In the genomic region with DNA sequence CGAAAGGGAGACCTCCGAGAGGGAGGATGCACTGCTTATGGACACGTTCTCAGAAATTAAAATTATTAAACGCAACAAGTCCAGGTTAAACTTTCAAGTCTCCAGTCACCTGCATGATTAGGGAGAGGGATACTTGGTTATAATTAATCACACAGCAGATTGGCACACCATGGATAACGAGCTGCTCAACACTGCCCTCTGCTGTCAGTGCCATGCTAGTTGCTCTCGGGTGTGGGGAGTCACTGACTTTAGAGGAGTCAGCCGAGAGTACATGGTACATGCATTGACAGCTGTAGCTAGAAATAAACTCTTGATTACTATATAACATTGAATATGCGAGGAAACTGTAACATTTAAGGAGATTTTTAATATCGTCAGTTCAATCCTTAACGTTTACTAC, we compare ENCODE assay signal across 7 mouse cellular contexts.
DNase-seq lines count a peak whose midpoint lies in the region; ATAC-seq and TF ChIP-seq lines count a peak whose summit lies in the region.

No protein-coding gene starts in this region.

- no peaks in the 10 kb centered on the region for H3K36me3 ChIP-seq in ES-E14 (ENCODE audit: control insufficient read depth, insufficient read depth, low read length, poor library complexity, severe bottlenecking)
- no peaks in the 10 kb centered on the region for H3K36me3 ChIP-seq in embryonic facial prominence, embryonic 11.5 days (replicated peaks; ENCODE audit: control insufficient read depth, insufficient read depth, low read depth, low read length)
- no peaks in the 10 kb centered on the region for H3K36me3 ChIP-seq in liver, embryonic 14.5 days (replicated peaks; ENCODE audit: control insufficient read depth, insufficient read depth, low read depth)

- intact Hi-C loops in left cerebral cortex, postnatal 25 days (cut with DNase I), result no loop called here

- H3K4me2 ChIP-seq in embryonic facial prominence, embryonic 11.5 days (ENCODE audit: low read depth, low read length), result no peak overlapping the region
- H3K4me2 ChIP-seq in liver, embryonic 14.5 days (ENCODE audit: low read depth), result no peak overlapping the region

- no peaks in the 10 kb centered on the region for H3K9me3 ChIP-seq in ES-E14 (ENCODE audit: control insufficient read depth, insufficient read depth, low read depth, low read length)
- H3K9me3 ChIP-seq in embryonic facial prominence, embryonic 11.5 days (replicated peaks; ENCODE audit: control insufficient read depth, low read length), result no peaks in the 10 kb centered on the region
- H3K9me3 ChIP-seq in liver, embryonic 14.5 days (ENCODE audit: control insufficient read depth, low read length), result no peaks in the 10 kb centered on the region

- no peaks in the 10 kb centered on the region for H3K27me3 ChIP-seq in embryonic facial prominence, embryonic 11.5 days (ENCODE audit: control insufficient read depth, insufficient read depth, low read length)
- no peaks in the 10 kb centered on the region for H3K27me3 ChIP-seq in liver, embryonic 14.5 days (ENCODE audit: control insufficient read depth, insufficient read depth, low read length)

- TF ChIP-seq EP300 in liver, embryonic 14.5 days (IDR thresholded peaks at IDR 0.05; ENCODE audit: low read depth), result no peak

- no peak overlapping the region for H3K9ac ChIP-seq in ES-E14 (ENCODE audit: insufficient read depth, low read depth, low read length, poor library complexity, severe bottlenecking)
- no peak overlapping the region for H3K9ac ChIP-seq in embryonic facial prominence, embryonic 11.5 days (replicated peaks; ENCODE audit: low read length)
- no peak overlapping the region for H3K9ac ChIP-seq in liver, embryonic 14.5 days (replicated peaks)

- H3K4me1 ChIP-seq in ES-E14 (ENCODE audit: control insufficient read depth in 2 of 2, insufficient read depth in 2 of 2, low read length in 2 of 2, poor library complexity in 1 of 2), result no peaks in the 10 kb centered on the region
- H3K4me1 ChIP-seq in embryonic facial prominence, embryonic 11.5 days (ENCODE audit: control insufficient read depth, insufficient read depth, low read length), result no peaks in the 10 kb centered on the region
- no peaks in the 10 kb centered on the region for H3K4me1 ChIP-seq in liver, embryonic 14.5 days (replicated peaks; ENCODE audit: control insufficient read depth in 2 of 2, insufficient read depth in 2 of 2, low read length in 1 of 2)

- peak; percentile 77 for TF ChIP-seq CTCF in liver, embryonic 14.5 days (IDR thresholded peaks at IDR 0.05; ENCODE audit: low read depth)

- in situ Hi-C loops in ES-E14 (cut with MboI; ENCODE audit: low sequenced_read_pairs in 2 of 2, unreplicated experiment in 2 of 2), result no loop called here

- DNase-seq in left cerebral cortex, adult 18-20 months (ENCODE audit: low spot score in 2 of 2), result peak; percentile 58 to 71
- no peak for DNase-seq in left cerebral cortex, postnatal 25 days (ENCODE audit: low spot score in 2 of 2)
- DNase-seq in ES-E14 (ENCODE audit: low read depth, low spot score), result peak; percentile 19
- DNase-seq in adrenal gland, postnatal 36 days, result peak; percentile 69 to 74
- DNase-seq in embryonic facial prominence, embryonic 11.5 days (ENCODE audit: low spot score), result peak; percentile 40
- no peak for DNase-seq in liver, embryonic 14.5 days (ENCODE audit: low read depth in 3 of 3, low spot score in 3 of 3)
- peak; percentile 14 to 61 for DNase-seq in spleen, adult 18-20 months

- ATAC-seq in embryonic facial prominence, embryonic 11.5 days (replicated peaks; ENCODE audit: insufficient number of reproducible peaks, low FRiP score, low TSS enrichment, low read depth), result no peak
- ATAC-seq in liver, embryonic 14.5 days (ENCODE audit: insufficient read depth), result no peak

- WGBS in embryonic facial prominence, embryonic 11.5 days, result 49% methylated on average over 10 of the region's 10 CpGs
- 50% methylated on average over 10 of the region's 10 CpGs for whole genome bisulfite sequencing in liver, embryonic 14.5 days (ENCODE audit: insufficient replicate concordance)

- no peak overlapping the region for H3K4me3 ChIP-seq in ES-E14 (ENCODE audit: insufficient read depth in 1 of 2, low read depth in 1 of 2, low read length in 2 of 2, poor library complexity in 1 of 2, severe bottlenecking in 1 of 2)
- H3K4me3 ChIP-seq in embryonic facial prominence, embryonic 11.5 days (ENCODE audit: low read depth, low read length), result no peak overlapping the region
- no peak overlapping the region for H3K4me3 ChIP-seq in liver, embryonic 14.5 days (ENCODE audit: insufficient read depth in 1 of 2, low read depth in 2 of 2, low read length in 2 of 2)

- no peak overlapping the region for H3K27ac ChIP-seq in ES-E14 (ENCODE audit: insufficient read depth, low read depth, low read length, poor library complexity, severe bottlenecking)
- no peak overlapping the region for H3K27ac ChIP-seq in embryonic facial prominence, embryonic 11.5 days (replicated peaks; ENCODE audit: low read depth, low read length)
- no peak overlapping the region for H3K27ac ChIP-seq in liver, embryonic 14.5 days

TF ChIP-seq in ES-E14, 5 proteins besides CTCF, POLR2A, EP300 and RAD21:
- TF ChIP-seq ZC3H11A (IDR thresholded peaks at IDR 0.05; ENCODE audit: borderline replicate concordance, low read depth, low read length) (peak; percentile 49), MAFK (IDR thresholded peaks at IDR 0.05; ENCODE audit: insufficient read depth, low read depth, low read length) (no peak)

Comparison
In these comparisons a context has a peak if more than half of its experiments do, and no peak if none do; other contexts are left out.
1. DNase-seq: peak in left cerebral cortex, adult 18-20 months (2 of 2), ES-E14 (single experiment), adrenal gland, postnatal 36 days (2 of 2), embryonic facial prominence, embryonic 11.5 days (single experiment) and spleen, adult 18-20 months (2 of 2); none in left cerebral cortex, postnatal 25 days (0 of 2) and liver, embryonic 14.5 days (0 of 3).